Mouse (Mus musculus): ENCODE measurements around the gene Slc24a4. TPM values are rescaled to one million over a fixed set of nuclear protein-coding genes. Genes with fewer than 3 reads are reported as not detected.

The Slc24a4 gene
- polyA plus RNA-seq, 1 experiment from 2014 or later, result not detected

GRCm38 (mm10) chr12:102286681-102287414, 158.3 kb downstream of the Slc24a4 start:
- Histone ChIP-seq H3K9ac (ENCODE audit: low read length) (no peak overlapping the region), H3K9me3 (ENCODE audit: control insufficient read depth, low read length) (no peaks in the 10 kb centered on the region), H3K36me3 (ENCODE audit: control insufficient read depth, insufficient read depth, low read length) (no peaks in the 10 kb centered on the region), H3K4me3 (ENCODE audit: low read depth, low read length) (no peak overlapping the region), H3K27me3 (ENCODE audit: control insufficient read depth, insufficient read depth, low read length) (no peaks in the 10 kb centered on the region), H3K4me2 (ENCODE audit: low read depth, severe bottlenecking) (no peak overlapping the region), H3K4me1 (ENCODE audit: control insufficient read depth, insufficient read depth, low read length) (peaks cover under 1% of the 10 kb centered on the region; the same call in 1 of the 2 replicates), H3K27ac (replicated peaks; ENCODE audit: low read depth, low read length) (no peak overlapping the region)
- no peak for DNase-seq (ENCODE audit: low spot score)
- ATAC-seq (ENCODE audit: insufficient number of reproducible peaks, low FRiP score, low TSS enrichment, low read depth), result no peak
- WGBS, result 77% methylated on average over 10 of the region's 10 CpGs

GRCm38 (mm10) chr12:102287904-102288602, 159.5 kb downstream of the Slc24a4 start:
- H3K27ac ChIP-seq (replicated peaks; ENCODE audit: low read depth, low read length), result no peak overlapping the region
- H3K27me3 ChIP-seq (ENCODE audit: control insufficient read depth, insufficient read depth, low read length), result no peaks in the 10 kb centered on the region
- H3K9me3 ChIP-seq (ENCODE audit: control insufficient read depth, low read length), result no peaks in the 10 kb centered on the region
- no peak for ATAC-seq (ENCODE audit: insufficient number of reproducible peaks, low FRiP score, low TSS enrichment, low read depth)
- H3K36me3 ChIP-seq (ENCODE audit: control insufficient read depth, insufficient read depth, low read length), result no peaks in the 10 kb centered on the region
- WGBS, result 85% methylated on average over 6 of the region's 6 CpGs
- H3K9ac ChIP-seq (ENCODE audit: low read length), result no peak overlapping the region
- DNase-seq (ENCODE audit: low spot score), result no peak
- no peak overlapping the region for H3K4me3 ChIP-seq (ENCODE audit: low read depth, low read length)
- H3K4me1 ChIP-seq (ENCODE audit: control insufficient read depth, insufficient read depth, low read length), result peaks cover 4% of the 10 kb centered on the region; the same call in 1 of the 2 replicates
- no peak overlapping the region for H3K4me2 ChIP-seq (ENCODE audit: low read depth, severe bottlenecking)

- Histone ChIP-seq H3K9me3 (ENCODE audit: control insufficient read depth, low read length) (no peaks in the 10 kb centered on the region), H3K9ac (ENCODE audit: low read length) (no peak overlapping the region), H3K36me3 (ENCODE audit: control insufficient read depth, insufficient read depth, low read length) (no peaks in the 10 kb centered on the region), H3K27me3 (ENCODE audit: control insufficient read depth, insufficient read depth, low read length) (no peaks in the 10 kb centered on the region), H3K27ac (replicated peaks; ENCODE audit: low read depth, low read length) (no peak overlapping the region), H3K4me2 (ENCODE audit: low read depth, severe bottlenecking) (no peak overlapping the region), H3K4me3 (ENCODE audit: low read depth, low read length) (no peak overlapping the region), H3K4me1 (ENCODE audit: control insufficient read depth, insufficient read depth, low read length) (peaks cover 4% of the 10 kb centered on the region; the same call in 1 of the 2 replicates)
- DNase-seq (ENCODE audit: low spot score) (no peak), ATAC-seq (ENCODE audit: insufficient number of reproducible peaks, low FRiP score, low TSS enrichment, low read depth) (no peak)
- WGBS, result 48% methylated on average over 2 of the region's 2 CpGs
Measured at GRCm38 (mm10) chr12:102288846-102289245, 160.3 kb downstream of the Slc24a4 start.

GRCm38 (mm10) chr12:102289568-102289967, 161.0 kb downstream of the Slc24a4 start:
- H3K4me2 ChIP-seq (ENCODE audit: low read depth, severe bottlenecking), result no peak overlapping the region
- no peak overlapping the region for H3K4me3 ChIP-seq (ENCODE audit: low read depth, low read length)
- no peak overlapping the region for H3K9ac ChIP-seq (ENCODE audit: low read length)
- H3K27me3 ChIP-seq (ENCODE audit: control insufficient read depth, insufficient read depth, low read length), result no peaks in the 10 kb centered on the region
- WGBS, result 95% methylated on average over 1 of the region's 1 CpGs
- no peaks in the 10 kb centered on the region for H3K9me3 ChIP-seq (ENCODE audit: control insufficient read depth, low read length)
- no peak overlapping the region for H3K27ac ChIP-seq (replicated peaks; ENCODE audit: low read depth, low read length)
- H3K4me1 ChIP-seq (ENCODE audit: control insufficient read depth, insufficient read depth, low read length), result peaks cover 4% of the 10 kb centered on the region; the same call in 1 of the 2 replicates
- ATAC-seq (ENCODE audit: insufficient number of reproducible peaks, low FRiP score, low TSS enrichment, low read depth), result no peak
- no peaks in the 10 kb centered on the region for H3K36me3 ChIP-seq (ENCODE audit: control insufficient read depth, insufficient read depth, low read length)
- no peak for DNase-seq (ENCODE audit: low spot score)

DNA sequence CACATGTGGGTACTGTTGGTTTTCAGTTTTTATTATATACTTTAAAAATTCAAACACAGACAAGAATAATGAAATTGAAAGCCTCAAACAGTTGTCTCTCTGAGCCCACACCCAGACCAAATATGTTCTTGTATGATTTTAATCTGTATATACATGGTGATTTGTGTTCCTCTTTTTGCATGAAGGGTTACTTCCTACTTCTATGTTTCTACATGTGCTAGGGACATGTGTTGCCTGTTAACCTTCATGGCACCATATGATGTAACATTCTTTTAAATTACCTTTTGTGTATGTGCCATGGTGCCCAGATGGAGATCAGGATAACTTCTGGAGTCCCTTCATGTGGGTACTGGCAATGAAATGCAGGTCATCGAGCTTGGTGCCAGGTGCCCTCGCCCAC, 162.1 kb downstream of the Slc24a4 start:
- Histone ChIP-seq H3K36me3 (ENCODE audit: control insufficient read depth, insufficient read depth, low read length) (no peaks in the 10 kb centered on the region), H3K4me2 (ENCODE audit: low read depth, severe bottlenecking) (no peak overlapping the region), H3K9me3 (ENCODE audit: control insufficient read depth, low read length) (no peaks in the 10 kb centered on the region), H3K27me3 (ENCODE audit: control insufficient read depth, insufficient read depth, low read length) (no peaks in the 10 kb centered on the region), H3K27ac (replicated peaks; ENCODE audit: low read depth, low read length) (no peak overlapping the region), H3K4me1 (ENCODE audit: control insufficient read depth, insufficient read depth, low read length) (peaks cover 4% of the 10 kb centered on the region; the same call in 1 of the 2 replicates), H3K9ac (ENCODE audit: low read length) (no peak overlapping the region), H3K4me3 (ENCODE audit: low read depth, low read length) (no peak overlapping the region)
- 86% methylated on average over 2 of the region's 2 CpGs for WGBS
- ATAC-seq (ENCODE audit: insufficient number of reproducible peaks, low FRiP score, low TSS enrichment, low read depth), result no peak
- DNase-seq (ENCODE audit: low spot score), result no peak

GRCm38 (mm10) chr12:102291686-102292085, 163.2 kb downstream of the Slc24a4 start:
- H3K4me2 ChIP-seq (ENCODE audit: low read depth, severe bottlenecking), result no peak overlapping the region
- ATAC-seq (ENCODE audit: insufficient number of reproducible peaks, low FRiP score, low TSS enrichment, low read depth) (no peak), DNase-seq (ENCODE audit: low spot score) (no peak)
- H3K4me1 ChIP-seq (ENCODE audit: control insufficient read depth, insufficient read depth, low read length), result peaks cover 4% of the 10 kb centered on the region; the same call in 1 of the 2 replicates
- H3K27me3 ChIP-seq (ENCODE audit: control insufficient read depth, insufficient read depth, low read length), result no peaks in the 10 kb centered on the region
- H3K9me3 ChIP-seq (ENCODE audit: control insufficient read depth, low read length), result no peaks in the 10 kb centered on the region
- no peaks in the 10 kb centered on the region for H3K36me3 ChIP-seq (ENCODE audit: control insufficient read depth, insufficient read depth, low read length)
- 33% methylated on average over 6 of the region's 6 CpGs for WGBS
- H3K27ac ChIP-seq (replicated peaks; ENCODE audit: low read depth, low read length), result no peak overlapping the region
- no peak overlapping the region for H3K9ac ChIP-seq (ENCODE audit: low read length)
- H3K4me3 ChIP-seq (ENCODE audit: low read depth, low read length), result no peak overlapping the region

DNA sequence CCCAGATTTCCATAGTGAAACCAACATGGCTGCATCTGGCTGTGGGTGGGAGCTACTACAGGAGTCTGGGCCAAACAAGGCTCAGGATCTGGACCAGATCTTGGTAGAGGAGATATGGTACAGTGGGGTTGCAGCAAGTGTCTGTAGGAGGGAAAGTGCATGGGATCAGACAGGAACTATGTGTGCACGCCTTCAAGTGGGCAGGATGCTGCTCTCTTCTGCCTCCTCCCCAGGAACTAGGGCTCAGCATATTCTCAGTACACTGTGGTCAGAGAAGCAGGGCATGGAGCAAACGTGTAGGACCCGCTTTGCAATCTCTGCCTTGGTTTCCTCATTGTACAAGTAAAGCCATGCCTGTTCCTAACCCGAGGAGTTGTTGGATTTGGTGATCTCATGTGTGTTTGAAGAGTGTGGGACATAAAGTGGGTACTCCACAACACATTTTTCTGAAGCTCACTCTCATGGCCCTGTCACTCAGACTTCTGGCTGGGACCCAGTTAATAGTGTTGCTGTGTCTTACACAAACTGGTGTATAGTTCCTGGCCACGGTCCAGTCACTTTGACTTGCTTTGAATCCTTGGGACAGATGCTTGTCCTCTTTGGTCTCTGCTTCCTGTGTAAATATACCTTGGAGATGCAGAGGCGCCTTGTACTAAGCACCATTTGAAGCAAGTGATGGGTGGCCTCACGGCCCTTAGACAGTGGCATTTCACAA, 164.1 kb downstream of the Slc24a4 start:
- DNase-seq (ENCODE audit: low spot score), result no peak
- no peak overlapping the region for H3K4me3 ChIP-seq (ENCODE audit: low read depth, low read length)
- no peak overlapping the region for H3K9ac ChIP-seq (ENCODE audit: low read length)
- no peaks in the 10 kb centered on the region for H3K27me3 ChIP-seq (ENCODE audit: control insufficient read depth, insufficient read depth, low read length)
- ATAC-seq (ENCODE audit: insufficient number of reproducible peaks, low FRiP score, low TSS enrichment, low read depth), result no peak
- no peaks in the 10 kb centered on the region for H3K9me3 ChIP-seq (ENCODE audit: control insufficient read depth, low read length)
- H3K27ac ChIP-seq (replicated peaks; ENCODE audit: low read depth, low read length), result no peak overlapping the region
- H3K4me2 ChIP-seq (ENCODE audit: low read depth, severe bottlenecking), result no peak overlapping the region
- H3K36me3 ChIP-seq (ENCODE audit: control insufficient read depth, insufficient read depth, low read length), result no peaks in the 10 kb centered on the region
- peaks cover 4% of the 10 kb centered on the region; the same call in 1 of the 2 replicates for H3K4me1 ChIP-seq (ENCODE audit: control insufficient read depth, insufficient read depth, low read length)
- WGBS, result 86% methylated on average over 7 of the region's 7 CpGs

- no peaks in the 10 kb centered on the region for H3K36me3 ChIP-seq (ENCODE audit: control insufficient read depth, insufficient read depth, low read length)
- 76% methylated on average over 5 of the region's 5 CpGs for WGBS
Measured at GRCm38 (mm10) chr12:102294634-102295033, 166.1 kb downstream of the Slc24a4 start.

More at GRCm38 (mm10) chr12:102294634-102295033, 166.1 kb downstream of the Slc24a4 start:
- Histone ChIP-seq H3K9me3 (ENCODE audit: control insufficient read depth, low read length) (no peaks in the 10 kb centered on the region), H3K4me2 (ENCODE audit: low read depth, severe bottlenecking) (no peak overlapping the region), H3K27me3 (ENCODE audit: control insufficient read depth, insufficient read depth, low read length) (no peaks in the 10 kb centered on the region), H3K9ac (ENCODE audit: low read length) (no peak overlapping the region), H3K27ac (replicated peaks; ENCODE audit: low read depth, low read length) (no peak overlapping the region), H3K4me3 (ENCODE audit: low read depth, low read length) (no peak overlapping the region), H3K4me1 (ENCODE audit: control insufficient read depth, insufficient read depth, low read length) (peaks cover 4% of the 10 kb centered on the region; the same call in 1 of the 2 replicates)
- DNase-seq (ENCODE audit: low spot score) (no peak), ATAC-seq (ENCODE audit: insufficient number of reproducible peaks, low FRiP score, low TSS enrichment, low read depth) (no peak)
